Mouse (Mus musculus): Measurements from ENCODE around the gene Tha1. TPM values are rescaled to one million over a fixed set of nuclear protein-coding genes. Genes with fewer than 3 reads are reported as not detected.

The Tha1 gene
- polyA plus RNA-seq, 1 experiment from 2014 or later = 1.7 TPM

DNA sequence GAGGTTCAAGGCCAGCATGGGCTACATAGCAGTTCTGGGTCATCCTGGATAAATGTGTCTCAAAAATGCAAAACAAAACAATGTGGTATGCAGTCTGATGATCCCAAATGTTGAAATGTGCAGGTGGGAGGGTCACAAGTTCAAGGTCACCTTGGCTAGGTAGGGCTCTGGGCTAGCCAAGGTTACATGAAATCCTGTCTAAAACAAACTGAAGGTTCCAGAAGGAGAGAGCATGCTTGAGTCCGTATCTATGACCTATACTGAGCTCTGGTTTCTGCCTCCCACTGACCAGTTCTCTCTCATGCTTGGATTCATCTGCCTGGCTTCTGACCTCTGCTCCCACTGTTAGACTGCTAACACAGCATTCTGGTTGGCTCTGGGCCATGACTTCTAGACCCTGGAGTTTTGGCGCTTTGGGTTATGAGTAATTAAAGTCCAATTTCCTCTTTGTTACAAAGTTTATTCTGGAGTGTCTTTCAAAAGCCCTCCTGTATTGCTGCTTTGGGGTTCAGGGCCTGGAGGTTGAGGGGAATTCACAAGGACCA, 43.5 kb downstream of the Tha1 start:
- Histone ChIP-seq H3K9ac (peak overlapping the region; percentile 23; the same call in 1 of the 2 replicates), H3K4me3 (no peak overlapping the region), H3K9me3 (replicated peaks) (no peaks in the 10 kb centered on the region), H3K4me2 (peak overlapping the region; percentile 82), H3K4me1 (peaks cover 91% of the 10 kb centered on the region), H3K36me3 (no peaks in the 10 kb centered on the region), H3K27me3 (replicated peaks) (no peaks in the 10 kb centered on the region), H3K27ac (peak overlapping the region; percentile 87)
- no peak for ATAC-seq
- WGBS (ENCODE audit: insufficient replicate concordance) = 64% methylated on average over 2 of the region's 2 CpGs

DNA sequence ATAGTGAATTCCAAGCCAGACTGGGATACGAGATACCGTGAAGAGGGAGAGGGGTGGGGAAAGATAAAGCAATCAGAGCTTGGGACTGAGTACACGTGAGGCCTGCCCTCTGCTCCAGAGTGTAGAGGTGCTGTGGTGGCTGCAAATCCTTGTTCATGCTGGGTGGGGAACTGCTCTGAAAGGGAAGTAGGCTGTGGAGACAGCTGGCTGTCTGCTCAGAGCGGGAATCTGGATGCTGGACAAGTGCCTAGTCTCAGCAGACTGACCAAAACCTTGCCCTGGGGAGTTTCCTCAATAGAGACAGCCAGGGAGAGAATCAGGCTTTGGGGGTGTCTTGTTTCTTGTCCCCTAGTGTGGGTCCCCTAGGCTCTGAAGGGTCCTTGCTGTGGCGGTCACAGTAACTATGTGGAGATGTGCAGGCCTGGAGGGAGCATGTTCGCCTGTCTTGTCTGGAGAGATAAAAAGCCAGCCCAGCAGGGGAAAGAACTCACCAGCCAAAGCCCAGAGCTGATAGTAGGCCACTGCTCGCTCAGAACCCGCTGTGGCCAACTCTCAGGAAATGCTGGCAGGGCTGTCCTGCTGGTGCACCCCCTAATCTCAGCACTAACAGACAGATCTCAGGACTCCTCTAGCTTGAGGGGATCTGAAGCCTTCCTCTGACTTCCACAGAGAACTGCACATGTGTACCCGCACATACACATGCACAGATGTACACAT, 44.2 kb downstream of the Tha1 start:
- peaks cover 3% of the 10 kb centered on the region for H3K36me3 ChIP-seq
- WGBS (ENCODE audit: insufficient replicate concordance) = 13% methylated on average over 9 of the region's 9 CpGs
- H3K27me3 ChIP-seq (replicated peaks) = no peaks in the 10 kb centered on the region
- peak overlapping the region; percentile 23 for H3K9ac ChIP-seq
- H3K4me2 ChIP-seq = peak overlapping the region; percentile 82
- peak overlapping the region; percentile 87 for H3K27ac ChIP-seq
- peaks cover 89% of the 10 kb centered on the region for H3K4me1 ChIP-seq
- no peaks in the 10 kb centered on the region for H3K9me3 ChIP-seq (replicated peaks)
- ATAC-seq = peak; percentile 43
- H3K4me3 ChIP-seq = no peak overlapping the region

DNA sequence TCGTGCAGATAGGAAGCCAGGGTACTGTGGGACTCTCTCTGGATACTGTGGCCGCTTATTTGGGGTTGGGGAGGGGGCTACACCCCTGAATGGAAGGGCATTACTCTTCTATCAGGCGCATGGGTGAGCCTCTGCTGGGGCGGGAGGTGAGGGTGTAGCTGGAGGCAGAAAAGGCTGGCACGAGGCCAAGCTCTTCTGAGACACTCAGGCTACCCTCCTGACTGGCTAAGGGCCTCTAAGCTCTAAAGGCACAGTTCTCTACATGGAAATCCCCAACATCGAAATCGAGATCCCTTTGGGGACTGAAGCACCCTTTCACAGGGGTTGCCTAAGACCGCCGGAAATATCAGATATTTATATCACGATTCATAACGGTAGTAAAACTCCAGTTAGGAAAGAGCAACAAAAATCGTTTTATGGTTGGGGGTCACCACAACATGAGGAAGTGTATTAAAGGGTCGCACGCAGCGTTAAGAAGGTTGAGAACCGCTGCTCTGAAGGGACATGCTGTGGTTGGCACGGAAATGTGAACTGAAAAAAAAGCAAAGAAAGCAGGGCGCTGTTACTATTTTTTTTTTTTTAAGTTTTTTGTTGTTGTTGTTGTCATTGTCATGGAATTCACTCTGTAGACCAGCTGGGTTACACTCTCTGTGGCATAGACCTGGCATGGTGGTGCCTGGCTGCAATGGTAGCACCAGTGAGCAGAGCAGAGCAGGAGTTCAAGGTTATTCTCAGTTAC, 45.0 kb downstream of the Tha1 start:
- Histone ChIP-seq H3K4me1 (peaks cover 91% of the 10 kb centered on the region), H3K9ac (peak overlapping the region; percentile 23; the same call in 1 of the 2 replicates), H3K4me3 (no peak overlapping the region), H3K4me2 (peak overlapping the region; percentile 82), H3K27ac (peak overlapping the region; percentile 87), H3K36me3 (peaks cover 11% of the 10 kb centered on the region), H3K9me3 (replicated peaks) (no peaks in the 10 kb centered on the region), H3K27me3 (replicated peaks) (no peaks in the 10 kb centered on the region)
- WGBS (ENCODE audit: insufficient replicate concordance) = 56% methylated on average over 18 of the region's 18 CpGs
- ATAC-seq = no peak

DNA sequence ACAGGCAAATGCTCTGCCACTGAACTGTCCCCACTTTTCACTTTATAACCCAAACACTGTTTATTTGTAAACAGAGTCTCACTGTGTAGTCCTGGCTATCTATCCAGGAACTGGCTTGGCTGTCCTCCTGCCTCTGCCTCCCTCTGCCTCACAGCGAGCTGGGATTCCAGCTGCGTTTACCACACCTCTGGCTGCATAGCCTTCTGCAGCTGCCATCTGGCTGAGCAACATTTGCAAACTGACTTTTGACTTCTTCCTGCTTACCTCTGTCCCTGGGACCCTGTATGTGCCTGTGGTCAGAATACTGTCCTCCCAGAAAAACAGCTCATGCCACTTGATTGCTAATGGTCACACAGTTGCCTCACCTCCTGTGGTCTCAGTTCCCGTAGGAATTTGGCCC, 45.9 kb downstream of the Tha1 start:
- WGBS (ENCODE audit: insufficient replicate concordance) = 54% methylated on average over 3 of the region's 3 CpGs
- Histone ChIP-seq H3K9me3 (replicated peaks) (no peaks in the 10 kb centered on the region), H3K9ac (peak overlapping the region; percentile 12; the same call in 1 of the 2 replicates), H3K4me3 (no peak overlapping the region), H3K27ac (peak overlapping the region; percentile 87; the same call in 1 of the 2 replicates), H3K36me3 (peaks cover 20% of the 10 kb centered on the region), H3K4me1 (peaks cover 92% of the 10 kb centered on the region), H3K4me2 (peak overlapping the region; percentile 82), H3K27me3 (replicated peaks) (no peaks in the 10 kb centered on the region)
- no peak for ATAC-seq

DNA sequence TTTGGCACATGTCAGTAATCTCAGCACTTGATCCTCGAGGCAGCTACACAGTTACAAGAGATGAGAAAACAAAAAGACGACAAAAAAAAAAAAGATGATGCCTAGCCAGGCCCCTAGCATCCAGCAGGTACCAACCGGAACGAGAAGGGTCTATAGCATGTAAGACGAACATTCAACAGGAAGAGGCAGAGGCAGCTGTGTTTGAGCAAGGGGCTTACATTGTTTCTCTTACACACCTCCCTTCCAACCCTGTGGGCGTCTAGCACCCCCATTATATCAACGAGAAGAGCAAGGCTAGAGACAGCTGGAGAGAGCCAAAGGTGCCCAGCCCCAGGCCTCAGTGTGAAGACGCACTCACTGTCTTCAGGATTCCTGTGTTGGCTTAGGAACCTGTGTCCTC, 46.4 kb downstream of the Tha1 start:
- Histone ChIP-seq H3K4me2 (peak overlapping the region; percentile 82), H3K36me3 (peaks cover 25% of the 10 kb centered on the region), H3K27me3 (replicated peaks) (no peaks in the 10 kb centered on the region), H3K9ac (no peak overlapping the region), H3K4me1 (peaks cover 93% of the 10 kb centered on the region), H3K9me3 (replicated peaks) (no peaks in the 10 kb centered on the region), H3K27ac (peak overlapping the region; percentile 87), H3K4me3 (peak overlapping the region; percentile 83; the same call in 1 of the 2 replicates)
- ATAC-seq = no peak
- 65% methylated on average over 8 of the region's 8 CpGs for WGBS (ENCODE audit: insufficient replicate concordance)

DNA sequence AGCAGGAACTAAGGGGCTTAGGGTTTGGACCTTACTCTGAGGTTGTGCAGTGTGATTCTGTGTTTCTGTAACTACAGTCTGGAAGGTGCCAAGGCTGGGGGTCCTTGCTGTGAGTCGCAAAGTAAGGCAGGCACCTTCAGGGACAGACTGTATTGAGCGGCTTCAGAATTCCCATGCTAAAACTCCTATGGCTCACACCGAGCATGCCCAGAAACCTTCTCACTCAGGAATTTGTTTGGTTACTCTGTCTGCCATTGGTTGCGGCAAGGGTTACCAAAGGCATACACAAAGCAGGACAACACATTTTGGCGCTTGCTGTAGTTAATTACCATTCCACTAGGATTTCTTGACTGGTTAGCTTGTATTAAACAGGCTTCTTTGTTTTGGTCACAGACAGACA, 47.1 kb downstream of the Tha1 start:
- Histone ChIP-seq H3K27ac (peak overlapping the region; percentile 95), H3K27me3 (replicated peaks) (no peaks in the 10 kb centered on the region), H3K4me3 (peak overlapping the region; percentile 83), H3K36me3 (peaks cover 32% of the 10 kb centered on the region), H3K9me3 (replicated peaks) (no peaks in the 10 kb centered on the region), H3K9ac (peak overlapping the region; percentile 94), H3K4me2 (peak overlapping the region; percentile 82), H3K4me1 (peaks cover 91% of the 10 kb centered on the region)
- WGBS (ENCODE audit: insufficient replicate concordance) = 36% methylated on average over 5 of the region's 5 CpGs
- ATAC-seq = no peak

DNA sequence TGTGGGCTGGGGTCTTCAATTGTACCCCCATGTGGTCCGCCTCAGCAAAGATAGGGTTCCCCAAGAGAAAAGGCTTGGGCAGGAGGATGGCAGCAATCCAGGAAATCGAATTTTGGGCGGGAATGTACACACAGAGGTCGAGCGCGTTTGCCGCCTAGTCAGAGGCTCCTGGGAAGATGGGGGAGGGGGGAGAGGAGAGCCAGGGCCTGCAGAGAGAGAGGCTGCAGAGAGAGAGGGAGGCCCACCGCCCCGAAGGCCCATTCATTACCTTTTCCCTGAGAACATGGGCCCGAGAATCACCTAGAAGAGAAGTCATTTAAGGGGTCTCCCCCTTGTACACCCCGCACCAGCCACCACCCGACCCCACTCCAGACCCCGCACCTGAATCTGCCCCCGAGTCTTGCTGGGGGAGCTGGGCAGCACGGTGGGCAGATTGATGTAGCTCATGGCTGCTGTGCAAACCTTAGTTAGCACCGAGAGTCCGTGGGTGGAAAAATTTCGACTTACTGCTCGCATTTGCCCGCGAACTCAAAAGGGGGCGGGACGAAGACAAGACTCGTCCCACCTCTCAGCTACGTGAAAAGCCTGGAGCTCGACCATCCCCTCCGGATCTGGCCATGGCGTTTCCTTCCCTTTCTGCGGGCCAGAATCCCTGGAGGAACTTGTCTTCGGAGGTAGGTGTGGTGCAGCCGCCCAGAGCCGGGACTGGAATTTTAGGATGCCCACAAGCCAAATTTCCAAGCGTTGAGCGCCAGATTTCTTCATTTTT, 47.8 kb downstream of the Tha1 start, which contains the start of the genes Afmid and Tk1:
Gene Afmid, plus strand, starts transcription at position 592 of the 769 bp plus-strand sequence.
Gene Tk1, minus strand, starts transcription at position 760 of the 769 bp plus-strand sequence.
- Histone ChIP-seq H3K9ac (peak within 1 kb of the TSS; percentile 94), H3K27me3 (replicated peaks) (no peaks in the 10 kb centered on the region), H3K4me3 (peak within 1 kb of the TSS; percentile 83), H3K36me3 (peaks cover 39% of the 10 kb centered on the region), H3K4me2 (peak within 1 kb of the TSS; percentile 82), H3K4me1 (peaks cover 85% of the 10 kb centered on the region), H3K27ac (peak within 1 kb of the TSS; percentile 95), H3K9me3 (replicated peaks) (no peaks in the 10 kb centered on the region)
- peak; percentile 67 for ATAC-seq
- WGBS (ENCODE audit: insufficient replicate concordance) = 0% methylated on average over 34 of the region's 34 CpGs

DNA sequence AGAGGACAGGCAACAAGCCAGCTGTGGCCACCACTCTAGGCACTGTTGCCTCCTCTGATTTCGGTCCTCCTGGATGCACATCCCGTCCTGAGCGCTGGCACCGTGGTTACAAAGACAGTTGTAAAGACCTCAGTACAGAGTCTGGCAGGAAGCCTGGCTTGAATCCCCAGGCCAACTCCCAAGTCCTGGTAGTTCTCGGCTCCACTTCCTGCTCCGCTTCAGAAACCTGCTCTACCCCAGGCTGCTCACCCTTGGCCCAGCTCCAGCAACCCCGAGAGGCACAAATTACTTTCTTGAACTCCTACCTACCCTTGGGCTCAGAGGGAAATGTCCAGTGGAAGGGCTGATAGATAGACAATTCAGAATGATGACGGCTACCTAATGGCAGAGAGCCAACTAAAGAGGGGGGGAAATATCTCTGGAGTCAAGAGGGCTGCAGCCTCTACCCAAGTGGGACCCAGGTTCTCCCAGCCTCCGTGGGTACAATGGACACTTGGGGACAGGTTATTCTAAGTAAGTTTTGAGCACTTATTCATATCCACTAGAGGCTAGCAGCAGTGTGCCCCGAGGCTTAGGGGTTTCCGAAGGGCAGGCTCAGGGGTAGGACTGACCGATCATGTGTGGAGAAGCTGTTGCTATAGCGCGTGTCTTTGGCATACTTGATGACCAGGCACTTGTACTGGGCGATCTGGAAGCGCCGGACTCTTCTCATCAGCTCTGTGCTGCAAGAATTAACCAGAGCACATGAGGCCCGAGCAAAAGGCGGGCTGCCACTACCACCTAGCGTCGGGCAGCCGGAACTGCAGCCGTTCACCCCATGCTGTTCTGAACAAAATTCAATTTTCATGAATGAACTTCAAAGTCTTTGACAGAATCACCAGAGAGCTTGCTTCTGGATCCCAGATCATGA, 49.0 kb downstream of the Tha1 start:
- Histone ChIP-seq H3K36me3 (peaks cover 51% of the 10 kb centered on the region), H3K27me3 (replicated peaks) (no peaks in the 10 kb centered on the region)
- 20% methylated on average over 23 of the region's 23 CpGs for WGBS (ENCODE audit: insufficient replicate concordance)

DNA sequence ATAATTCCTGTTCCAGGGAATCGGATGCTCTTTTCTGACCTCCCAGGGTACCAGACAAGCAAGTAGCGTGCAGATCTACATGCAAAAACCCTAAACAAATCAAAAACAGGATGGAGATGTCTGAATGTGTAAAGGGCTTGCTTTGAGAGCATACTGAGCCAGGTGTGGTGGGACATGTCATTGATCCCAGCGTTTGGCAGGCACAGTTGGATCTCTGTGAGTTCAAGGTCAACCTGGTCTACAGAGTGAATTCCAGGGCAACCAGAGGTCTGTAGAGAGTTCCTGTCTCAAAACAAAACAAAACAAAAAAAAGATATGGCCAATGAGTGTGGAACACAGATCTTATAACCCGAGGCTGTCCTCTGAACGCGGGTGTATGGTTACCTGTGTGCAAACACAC, 49.9 kb downstream of the Tha1 start:
- Histone ChIP-seq H3K27me3 (replicated peaks) (no peaks in the 10 kb centered on the region), H3K9me3 (replicated peaks) (no peaks in the 10 kb centered on the region), H3K4me1 (peaks cover 75% of the 10 kb centered on the region), H3K4me3 (peak overlapping the region; percentile 83; the same call in 1 of the 2 replicates), H3K36me3 (peaks cover 60% of the 10 kb centered on the region), H3K9ac (0 out of 2 replicates have a peak overlapping the region, but pooled peaks have one; percentile 94), H3K4me2 (peak overlapping the region; percentile 82), H3K27ac (peak overlapping the region; percentile 54; the same call in 1 of the 2 replicates)
- 91% methylated on average over 6 of the region's 6 CpGs for WGBS (ENCODE audit: insufficient replicate concordance)
- no peak for ATAC-seq

More for the DNA sequence above, 49.0 kb downstream of the Tha1 start:
- Histone ChIP-seq H3K4me1 (peaks cover 78% of the 10 kb centered on the region), H3K4me2 (peak overlapping the region; percentile 82), H3K4me3 (peak overlapping the region; percentile 83), H3K9ac (peak overlapping the region; percentile 94), H3K9me3 (replicated peaks) (no peaks in the 10 kb centered on the region), H3K27ac (peak overlapping the region; percentile 95)
- peak; percentile 61 for ATAC-seq

DNA sequence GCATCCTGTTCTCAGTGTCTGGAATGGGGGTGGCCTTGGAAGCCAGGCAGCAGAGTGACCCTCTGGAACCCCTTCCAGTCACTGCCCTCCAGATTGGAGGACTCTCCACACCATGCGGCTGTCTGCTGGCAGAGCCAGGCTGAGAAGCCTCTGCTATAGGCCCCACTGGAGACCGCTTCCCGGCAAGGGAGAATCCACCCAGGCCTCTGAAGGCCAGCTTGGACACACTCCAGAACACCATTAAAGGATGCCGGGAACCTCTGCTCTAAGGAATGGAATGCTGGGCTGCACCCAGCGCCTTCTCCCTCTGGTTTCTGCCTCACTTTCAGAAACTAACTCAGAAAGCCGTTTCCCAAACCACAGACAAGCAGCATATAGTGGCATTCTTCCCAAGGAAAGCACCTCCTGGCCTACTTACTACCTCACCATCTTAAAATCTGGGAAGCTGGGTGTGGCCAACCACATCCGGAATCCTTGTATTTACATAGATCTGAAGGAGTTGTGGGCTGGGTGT, 50.5 kb downstream of the Tha1 start:
- WGBS (ENCODE audit: insufficient replicate concordance) = 87% methylated on average over 7 of the region's 7 CpGs
- Histone ChIP-seq H3K4me2 (no peak overlapping the region; the same call in none of the 2 replicates), H3K27ac (peak overlapping the region; percentile 54; the same call in 1 of the 2 replicates), H3K36me3 (peaks cover 66% of the 10 kb centered on the region), H3K4me1 (peaks cover 75% of the 10 kb centered on the region), H3K9me3 (replicated peaks) (no peaks in the 10 kb centered on the region), H3K9ac (no peak overlapping the region), H3K27me3 (replicated peaks) (no peaks in the 10 kb centered on the region), H3K4me3 (no peak overlapping the region)
- ATAC-seq = no peak

Measured in liver, embryonic 12.5 days (tissue).